Mouse (Mus musculus) C2C12 (cell line): Measurements from ENCODE around the gene Osbpl2. TPM values are rescaled to one million over a fixed set of nuclear protein-coding genes. Genes with fewer than 3 reads are reported as not detected.
A peak's percentile ranks its signal among the peaks of the same experiment; 100 is the strongest.

ENCODE experiments used
- H3K27me3 ChIP-seq: one replicate; pipeline ENCODE4 v1.6.1; 2011; ENCODE audit not compliant: control insufficient read depth, insufficient read depth, insufficient read length
- H3K36me3 ChIP-seq: one replicate; pipeline ENCODE4 v1.6.1; 2011; ENCODE audit not compliant: control insufficient read depth, insufficient read depth
- H3K4me3 ChIP-seq: one replicate; pipeline ENCODE4 v1.5.1; 2011; ENCODE audit warnings: mild to moderate bottlenecking, control low read depth; ENCODE audit not compliant: poor library complexity, insufficient read depth, severe bottlenecking
- H3K79me2 ChIP-seq: one replicate; pipeline ENCODE4 v1.6.1; 2011; ENCODE audit not compliant: control insufficient read depth, insufficient read depth
- H3K79me3 ChIP-seq: one replicate; pipeline ENCODE4 v1.6.1; 2011; ENCODE audit warnings: low read depth, control low read depth
- H3ac ChIP-seq: one replicate; pipeline ENCODE3; 2011; ENCODE audit warnings: low read depth; ENCODE audit not compliant: control insufficient read depth, insufficient read length
- CEBPB ChIP-seq: IDR thresholded peaks from one replicate; pipeline ENCODE4 v1.6.1; 2011; ENCODE audit warnings: low read depth, mild to moderate bottlenecking, control low read depth, moderate library complexity
- CTCF ChIP-seq: IDR thresholded peaks from one replicate; pipeline ENCODE4 v1.5.1; 2011; ENCODE audit not compliant: control insufficient read depth, insufficient read depth, insufficient read length
- FOSL1 ChIP-seq: IDR thresholded peaks from one replicate; pipeline ENCODE4 v1.8.0; 2011; ENCODE audit warnings: mild to moderate bottlenecking, low read length; ENCODE audit not compliant: poor library complexity, insufficient read depth, severe bottlenecking
- MAX ChIP-seq: IDR thresholded peaks from one replicate; pipeline ENCODE4 v1.6.1; 2011; ENCODE audit warnings: mild to moderate bottlenecking, control low read depth
- MYOD1 ChIP-seq: IDR thresholded peaks from one replicate; pipeline ENCODE4 v1.6.1; 2011; ENCODE audit warnings: low read depth; ENCODE audit not compliant: control insufficient read depth, insufficient read length
- MYOG ChIP-seq: IDR thresholded peaks from one replicate; pipeline ENCODE4 v1.6.1; 2011; ENCODE audit not compliant: control insufficient read depth, insufficient read length; ENCODE audit errors: extremely low read depth
- USF1 ChIP-seq: IDR thresholded peaks from one replicate; pipeline ENCODE4 v1.6.1; 2011; ENCODE audit warnings: low read depth, mild to moderate bottlenecking, control low read depth, moderate library complexity
- polyA plus RNA-seq: library from polyadenylated mRNA; unstranded; fragments of >200 nt; fragmentation: generic; extraction: Trizol; gene quantifications from one replicate; pipeline ENCODE4 v1.2.1, GENCODE M21; 2012; ENCODE audit warnings: missing spikeins

Osbpl2 gene
- polyA plus RNA-seq, 1 experiment, result 9.2 TPM

DNA sequence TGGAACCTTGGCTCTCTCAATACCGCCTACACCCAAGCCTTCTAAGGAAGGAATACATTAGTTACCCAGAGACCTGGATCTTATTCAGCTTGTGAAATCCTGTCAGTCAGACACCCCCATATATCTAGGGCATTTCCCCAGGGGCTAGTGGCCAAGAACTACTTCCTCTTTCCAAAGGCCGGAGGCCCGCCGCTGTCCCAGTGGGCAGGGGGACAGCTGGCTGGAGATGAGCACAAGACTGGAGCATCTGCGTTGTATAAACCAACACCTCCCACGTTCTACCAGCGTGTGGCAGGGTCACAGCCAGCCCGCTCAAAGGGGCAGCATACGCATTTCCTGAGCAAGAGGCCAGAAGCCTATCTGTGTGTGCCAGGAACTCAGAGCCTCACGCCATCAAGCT, 83.7 kb downstream of the Osbpl2 start:
- Histone ChIP-seq H3K79me3 (no peaks in the 10 kb centered on the region), H3K36me3 (peaks cover 61% of the 10 kb centered on the region), H3K27me3 (no peaks in the 10 kb centered on the region), H3K79me2 (peaks cover 2% of the 10 kb centered on the region), H3K4me3 (no peak overlapping the region), H3ac (no peak overlapping the region)
- TF ChIP-seq MYOD1 (no peak), CTCF (no peak), USF1 (no peak), FOSL1 (no peak), MAX (no peak), CEBPB (no peak), MYOG (no peak)

DNA sequence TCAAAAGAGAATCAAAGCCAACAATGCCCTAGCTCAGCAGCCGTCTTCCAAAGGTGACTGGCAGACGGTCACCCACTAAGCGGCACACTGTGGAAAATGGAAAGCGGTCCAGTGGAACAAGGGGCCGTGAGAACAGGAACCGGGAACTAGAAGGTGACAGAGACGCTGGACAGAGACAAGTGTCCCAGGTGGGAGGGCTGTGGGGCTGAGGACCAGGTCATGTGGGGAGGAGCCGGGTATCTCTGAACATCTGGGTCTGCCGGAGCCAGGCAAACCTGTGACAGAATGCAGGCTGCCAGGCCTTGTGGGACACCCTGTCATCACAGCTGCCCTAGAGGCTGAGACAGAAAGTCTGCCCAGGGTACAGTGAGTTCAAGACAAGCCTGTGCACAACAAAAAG, 85.4 kb downstream of the Osbpl2 start:
- no peak overlapping the region for H3K4me3 ChIP-seq
- H3K27me3 ChIP-seq, result no peaks in the 10 kb centered on the region
- H3ac ChIP-seq, result no peak overlapping the region
- no peak for TF ChIP-seq MYOD1
- TF ChIP-seq FOSL1, result no peak
- no peak for TF ChIP-seq MAX
- no peak for TF ChIP-seq USF1
- no peak for TF ChIP-seq CEBPB
- H3K36me3 ChIP-seq, result peaks cover 53% of the 10 kb centered on the region
- H3K79me2 ChIP-seq, result peaks cover 19% of the 10 kb centered on the region
- peaks cover 3% of the 10 kb centered on the region for H3K79me3 ChIP-seq

DNA sequence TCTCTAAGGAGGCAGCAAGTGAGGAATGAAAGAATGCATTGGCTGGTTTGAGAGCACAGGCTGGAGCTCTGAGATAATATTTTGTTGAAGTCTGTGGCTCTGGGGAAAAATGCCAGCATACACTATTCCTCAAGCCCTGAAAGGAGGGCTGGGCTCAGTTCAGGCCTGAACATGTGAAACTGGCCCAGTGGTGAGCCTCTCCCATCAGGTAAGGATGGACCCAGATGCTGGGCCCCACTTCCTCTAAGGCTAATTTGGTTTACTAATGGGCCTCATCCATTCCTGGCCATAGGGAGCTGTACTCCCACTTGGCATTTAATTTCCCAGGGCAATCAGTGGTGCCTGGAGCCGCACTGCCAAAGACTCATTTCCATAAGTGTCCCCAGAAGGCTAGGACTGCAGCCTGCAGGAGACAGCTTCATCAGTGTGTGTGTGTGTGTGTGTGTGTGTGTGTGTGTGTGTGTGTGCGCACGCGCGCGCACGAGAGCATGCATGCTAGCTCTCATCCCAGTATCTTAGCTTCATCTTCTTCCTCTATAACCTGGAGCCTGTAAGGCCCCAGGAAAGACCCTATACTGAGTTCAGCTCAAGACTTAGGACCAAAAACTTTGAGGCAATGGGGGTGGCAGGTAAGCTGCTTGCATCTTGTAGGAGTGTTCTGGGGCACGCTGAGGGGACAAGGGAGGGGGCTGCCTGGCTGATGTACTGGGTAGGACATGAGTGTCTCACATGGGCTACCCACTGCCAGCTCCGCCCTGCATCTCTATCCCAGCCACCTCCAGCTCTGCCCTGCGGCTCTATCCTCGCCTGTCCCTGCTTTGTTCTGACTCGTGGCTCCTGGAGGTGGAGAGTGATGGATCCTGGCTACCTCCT, 86.2 kb downstream of the Osbpl2 start:
- peaks cover 48% of the 10 kb centered on the region for H3K36me3 ChIP-seq
- H3K27me3 ChIP-seq, result no peaks in the 10 kb centered on the region
- peaks cover 26% of the 10 kb centered on the region for H3K79me2 ChIP-seq
- no peak overlapping the region for H3K4me3 ChIP-seq
- H3K79me3 ChIP-seq, result peaks cover 7% of the 10 kb centered on the region
- TF ChIP-seq MYOG, result no peak
- no peak for TF ChIP-seq FOSL1
- no peak for TF ChIP-seq CEBPB
- no peak for TF ChIP-seq CTCF
- TF ChIP-seq USF1, result no peak
- no peak for TF ChIP-seq MYOD1
- TF ChIP-seq MAX, result no peak
- H3ac ChIP-seq, result no peak overlapping the region

DNA sequence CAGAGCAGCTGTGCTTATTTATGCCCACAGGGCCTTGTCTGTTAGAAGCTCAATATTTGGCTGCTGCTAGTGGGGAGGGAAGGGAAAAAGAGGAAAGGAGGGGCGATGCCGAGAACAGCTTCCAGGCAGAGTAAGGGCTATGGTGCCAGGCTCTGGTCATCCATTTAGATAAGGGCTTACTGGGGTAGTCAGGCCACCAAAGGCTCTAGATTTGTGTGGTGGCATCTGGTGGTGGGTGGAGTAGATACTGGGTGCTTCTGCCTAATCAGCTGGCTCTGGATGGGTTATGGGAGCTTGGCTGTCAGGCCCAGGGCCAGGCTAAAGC, 86.8 kb downstream of the Osbpl2 start:
- Histone ChIP-seq H3K27me3 (no peaks in the 10 kb centered on the region), H3K79me3 (peaks cover 9% of the 10 kb centered on the region), H3K36me3 (peaks cover 48% of the 10 kb centered on the region), H3ac (no peak overlapping the region), H3K79me2 (peaks cover 32% of the 10 kb centered on the region), H3K4me3 (no peak overlapping the region)
- no peak for TF ChIP-seq CTCF
- no peak for TF ChIP-seq MAX
- no peak for TF ChIP-seq USF1
- TF ChIP-seq FOSL1, result no peak
- no peak for TF ChIP-seq CEBPB
- no peak for TF ChIP-seq MYOD1
- no peak for TF ChIP-seq MYOG

DNA sequence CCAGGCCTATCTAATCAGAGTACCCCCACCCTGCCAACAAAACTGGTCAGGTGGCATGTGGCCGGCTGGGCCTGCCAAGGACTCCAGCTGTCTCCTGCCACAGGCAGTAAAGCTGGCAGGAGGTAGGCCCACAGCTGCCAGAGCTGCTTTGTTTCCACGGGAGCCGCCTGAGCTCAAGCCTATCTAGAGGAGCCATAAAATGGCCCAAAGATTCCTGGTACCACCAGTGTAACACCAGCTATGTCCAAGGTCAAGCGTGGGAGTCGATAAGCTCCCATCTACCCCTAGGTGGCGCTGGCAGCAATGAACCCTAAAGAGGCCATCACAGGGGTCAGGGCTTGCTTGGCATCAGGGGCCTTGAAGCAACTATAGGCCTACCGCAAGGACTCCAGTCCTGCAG, 88.7 kb downstream of the Osbpl2 start:
- TF ChIP-seq CEBPB, result no peak
- TF ChIP-seq CTCF, result peak; percentile 40
- H3K79me2 ChIP-seq, result peaks cover 38% of the 10 kb centered on the region
- H3K27me3 ChIP-seq, result no peaks in the 10 kb centered on the region
- H3K36me3 ChIP-seq, result peaks cover 38% of the 10 kb centered on the region
- H3K4me3 ChIP-seq, result no peak overlapping the region
- no peak overlapping the region for H3ac ChIP-seq
- peaks cover 15% of the 10 kb centered on the region for H3K79me3 ChIP-seq

DNA sequence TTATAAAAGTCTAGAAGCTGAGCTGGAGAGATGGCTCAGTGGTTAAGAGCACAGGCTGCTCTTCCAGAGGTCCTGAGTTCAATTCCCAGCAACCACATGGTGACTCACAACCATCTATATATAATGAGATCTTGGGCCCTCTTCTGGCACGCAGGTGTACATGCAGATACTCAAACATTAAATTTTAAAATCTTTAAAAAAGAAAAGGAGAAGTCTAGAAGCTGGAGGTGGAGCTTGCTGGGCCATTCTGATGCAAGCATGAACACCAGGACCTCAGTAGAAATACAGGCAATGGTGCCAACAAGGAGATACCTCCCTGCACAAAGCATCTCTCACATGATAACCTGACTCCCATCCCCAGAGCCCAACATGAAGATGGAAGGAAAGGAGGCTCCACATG, 89.9 kb downstream of the Osbpl2 start:
- no peak overlapping the region for H3K4me3 ChIP-seq

More for the DNA sequence above, 89.9 kb downstream of the Osbpl2 start:
- TF ChIP-seq MAX (no peak), MYOG (no peak), USF1 (no peak), MYOD1 (no peak), CTCF (no peak), FOSL1 (no peak), CEBPB (no peak)
- no peak overlapping the region for H3ac ChIP-seq
- peaks cover 20% of the 10 kb centered on the region for H3K79me3 ChIP-seq
- peaks cover 48% of the 10 kb centered on the region for H3K79me2 ChIP-seq
- H3K36me3 ChIP-seq, result peaks cover 33% of the 10 kb centered on the region
- no peaks in the 10 kb centered on the region for H3K27me3 ChIP-seq
